Mouse (Mus musculus): ENCODE measurements around the gene Slc52a3. TPM values are rescaled to one million over a fixed set of nuclear protein-coding genes. Genes with fewer than 3 reads are reported as not detected.

The Slc52a3 gene
- polyA plus RNA-seq, 2 experiments: 0.73 to 0.74 TPM

DNA sequence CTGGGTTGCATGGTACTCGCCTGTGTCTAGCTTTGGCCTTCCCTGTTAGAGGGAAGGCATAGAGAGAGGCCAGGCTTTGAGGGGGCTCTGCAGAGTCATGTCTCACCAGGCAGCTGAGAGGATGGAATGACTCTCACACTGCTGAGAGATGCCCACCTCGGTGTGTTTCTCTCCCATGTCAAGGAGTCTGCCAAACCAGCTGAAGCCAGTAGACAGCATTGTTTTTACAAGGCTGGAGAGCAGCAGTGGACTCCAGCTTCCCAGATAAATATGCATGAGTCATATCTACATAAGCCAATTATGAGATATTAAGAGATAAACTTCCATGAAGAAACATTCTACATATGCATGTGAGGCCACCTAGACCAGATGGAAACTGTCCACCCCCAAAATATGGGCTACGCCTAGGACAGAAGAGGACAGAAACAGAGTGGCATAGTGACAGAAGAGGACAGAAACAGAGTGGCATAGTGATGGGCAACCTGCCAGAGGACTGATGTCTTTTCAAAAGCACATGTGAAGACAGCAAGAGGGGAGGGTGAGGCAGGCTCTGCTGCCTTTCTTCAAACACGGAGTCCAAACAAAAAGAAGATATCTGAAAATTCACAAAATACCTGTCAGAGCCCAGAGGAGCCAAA is 39.7 kb upstream of the Slc52a3 start:
- 48% methylated on average over 4 of the region's 4 CpGs for WGBS (ENCODE audit: insufficient replicate concordance)
- ATAC-seq (ENCODE audit: insufficient read depth) (no peak), DNase-seq (ENCODE audit: low read depth in 3 of 3, low spot score in 3 of 3) (no peak)
- TF ChIP-seq EP300 (IDR thresholded peaks at IDR 0.05; ENCODE audit: low read depth): no peak
- no peak for TF ChIP-seq CTCF (IDR thresholded peaks at IDR 0.05; ENCODE audit: low read depth)
- Histone ChIP-seq H3K27ac (no peak overlapping the region), H3K4me2 (ENCODE audit: low read depth) (no peak overlapping the region), H3K4me1 (replicated peaks; ENCODE audit: control insufficient read depth in 2 of 2, insufficient read depth in 2 of 2, low read length in 1 of 2) (peaks cover 0 to 7% of the 10 kb centered on the region in 2 experiments; a peak in 2 of 4 replicates), H3K9ac (replicated peaks) (no peak overlapping the region), H3K36me3 (replicated peaks; ENCODE audit: control insufficient read depth, insufficient read depth, low read depth) (no peaks in the 10 kb centered on the region), H3K4me3 (ENCODE audit: insufficient read depth in 1 of 2, low read depth in 2 of 2, low read length in 2 of 2) (no peak overlapping the region), H3K9me3 (ENCODE audit: control insufficient read depth, low read length) (no peaks in the 10 kb centered on the region), H3K27me3 (ENCODE audit: control insufficient read depth, insufficient read depth, low read length) (no peaks in the 10 kb centered on the region)

DNA sequence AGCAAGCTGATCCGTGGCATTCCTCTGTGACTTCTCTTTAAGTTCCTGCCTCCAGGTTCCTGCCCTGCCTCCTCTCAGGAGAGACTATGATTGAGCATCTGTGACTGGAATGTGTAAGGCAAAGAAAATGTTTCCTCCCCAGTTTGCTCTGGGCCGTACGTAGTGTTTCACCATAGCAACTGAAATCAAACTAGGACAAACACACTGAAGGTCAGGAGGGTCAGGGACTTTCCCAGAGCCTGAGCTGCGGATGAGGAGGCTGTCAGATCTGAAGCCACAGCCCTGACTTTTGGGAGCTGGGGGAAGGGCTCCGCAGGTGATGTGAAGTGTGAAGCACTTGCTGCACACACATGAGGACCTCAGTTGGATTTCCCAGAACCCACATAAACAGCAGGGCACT is 37.0 kb upstream of the Slc52a3 start:
- no peak overlapping the region for H3K27ac ChIP-seq
- DNase-seq (ENCODE audit: low read depth in 3 of 3, low spot score in 3 of 3) (no peak), ATAC-seq (ENCODE audit: insufficient read depth) (peak; percentile 53)

DNA sequence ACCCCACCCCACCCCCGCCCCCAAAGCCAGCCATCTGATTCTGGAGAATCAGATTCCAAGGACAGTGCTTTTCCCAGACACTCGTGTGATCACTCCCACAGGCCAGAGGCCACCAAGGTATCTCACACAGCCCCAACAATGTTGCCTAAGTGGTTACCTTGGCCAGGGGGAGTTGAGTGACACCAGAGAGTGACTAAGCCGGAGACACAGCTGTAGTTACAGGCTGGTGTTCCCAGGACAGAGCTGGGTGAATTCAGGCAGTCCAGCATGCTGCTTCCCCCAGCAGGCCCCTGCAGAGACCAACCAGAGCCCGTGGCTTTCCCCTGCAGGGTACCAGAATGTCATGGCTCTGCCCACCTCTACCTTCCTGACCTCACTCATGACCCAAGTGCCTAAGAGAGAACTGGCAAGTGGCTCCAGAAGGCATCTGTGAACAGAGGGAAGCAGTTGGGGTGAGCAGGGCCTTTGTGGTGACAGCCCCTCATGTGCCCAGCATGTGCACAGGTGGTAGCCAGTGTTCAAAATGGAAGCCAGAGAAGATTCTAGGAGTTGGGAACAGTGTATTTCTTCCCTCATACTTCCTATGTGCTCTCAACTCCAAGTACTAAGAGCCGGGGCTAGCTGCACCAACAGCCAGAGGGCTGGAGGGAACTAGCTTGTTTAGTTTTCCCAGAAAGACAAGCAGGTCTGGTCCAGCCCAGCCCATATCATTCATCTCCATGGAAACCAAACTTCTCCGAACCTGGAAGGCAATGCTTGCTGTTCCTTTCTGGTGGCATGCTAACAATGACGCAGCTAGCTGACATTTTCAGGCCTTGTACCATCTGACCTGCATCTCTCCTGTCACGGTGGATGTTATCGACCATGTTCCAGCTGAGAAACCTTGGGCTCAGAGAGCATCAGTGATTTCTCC is 34.8 kb upstream of the Slc52a3 start:
- no peak overlapping the region for H3K4me2 ChIP-seq (ENCODE audit: low read depth)
- H3K27me3 ChIP-seq (ENCODE audit: control insufficient read depth, insufficient read depth, low read length): no peaks in the 10 kb centered on the region
- no peak for ATAC-seq (ENCODE audit: insufficient read depth)
- H3K27ac ChIP-seq: no peak overlapping the region
- no peaks in the 10 kb centered on the region for H3K9me3 ChIP-seq (ENCODE audit: control insufficient read depth, low read length)
- 46% methylated on average over 9 of the region's 9 CpGs for WGBS (ENCODE audit: insufficient replicate concordance)
- no peak for DNase-seq (ENCODE audit: low read depth in 3 of 3, low spot score in 3 of 3)
- no peak overlapping the region for H3K9ac ChIP-seq (replicated peaks)
- no peaks in the 10 kb centered on the region for H3K36me3 ChIP-seq (replicated peaks; ENCODE audit: control insufficient read depth, insufficient read depth, low read depth)
- H3K4me1 ChIP-seq (replicated peaks; ENCODE audit: control insufficient read depth in 2 of 2, insufficient read depth in 2 of 2, low read length in 1 of 2): peaks cover 2 to 11% of the 10 kb centered on the region in 2 experiments; a peak in 2 of 4 replicates
- TF ChIP-seq EP300 (IDR thresholded peaks at IDR 0.05; ENCODE audit: low read depth): no peak
- no peak for TF ChIP-seq CTCF (IDR thresholded peaks at IDR 0.05; ENCODE audit: low read depth)
- no peak overlapping the region for H3K4me3 ChIP-seq (ENCODE audit: insufficient read depth in 1 of 2, low read depth in 2 of 2, low read length in 2 of 2)

More for the DNA sequence above, 37.0 kb upstream of the Slc52a3 start:
- Histone ChIP-seq H3K4me1 (replicated peaks; ENCODE audit: control insufficient read depth in 2 of 2, insufficient read depth in 2 of 2, low read length in 1 of 2) (peaks cover 1 to 11% of the 10 kb centered on the region in 2 experiments; a peak in 2 of 4 replicates), H3K27me3 (ENCODE audit: control insufficient read depth, insufficient read depth, low read length) (no peaks in the 10 kb centered on the region), H3K36me3 (replicated peaks; ENCODE audit: control insufficient read depth, insufficient read depth, low read depth) (no peaks in the 10 kb centered on the region), H3K9me3 (ENCODE audit: control insufficient read depth, low read length) (no peaks in the 10 kb centered on the region), H3K9ac (replicated peaks) (no peak overlapping the region), H3K4me2 (ENCODE audit: low read depth) (no peak overlapping the region), H3K4me3 (ENCODE audit: insufficient read depth in 1 of 2, low read depth in 2 of 2, low read length in 2 of 2) (no peak overlapping the region)
- TF ChIP-seq EP300 (IDR thresholded peaks at IDR 0.05; ENCODE audit: low read depth) (no peak), CTCF (IDR thresholded peaks at IDR 0.05; ENCODE audit: low read depth) (no peak)
- 50% methylated on average over 5 of the region's 5 CpGs for WGBS (ENCODE audit: insufficient replicate concordance)

DNA sequence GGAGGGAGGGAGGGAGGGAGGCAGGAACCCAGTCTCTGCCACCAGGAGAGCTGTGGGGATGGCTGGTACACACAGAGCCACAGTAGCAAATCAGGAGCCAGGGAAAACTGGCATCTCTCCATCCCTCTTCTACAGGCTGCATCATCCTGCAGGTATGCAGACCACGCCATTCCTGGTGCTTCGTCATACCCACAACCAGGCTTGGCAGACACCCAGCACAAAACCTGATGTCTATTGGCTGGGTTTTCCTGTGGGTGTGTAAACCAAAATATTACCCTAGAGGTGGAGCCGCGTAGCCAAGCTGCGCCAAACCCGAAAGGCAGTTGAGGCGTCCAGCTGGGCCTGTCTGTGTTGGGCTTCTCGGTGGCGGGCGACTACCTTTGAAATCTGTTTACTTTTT is 33.8 kb upstream of the Slc52a3 start:
- DNase-seq (ENCODE audit: low read depth in 3 of 3, low spot score in 3 of 3): no peak
- H3K27me3 ChIP-seq (ENCODE audit: control insufficient read depth, insufficient read depth, low read length): no peaks in the 10 kb centered on the region
- ATAC-seq (ENCODE audit: insufficient read depth): no peak
- no peaks in the 10 kb centered on the region for H3K9me3 ChIP-seq (ENCODE audit: control insufficient read depth, low read length)
- H3K27ac ChIP-seq: no peak overlapping the region
- H3K9ac ChIP-seq (replicated peaks): no peak overlapping the region
- peaks cover 2 to 11% of the 10 kb centered on the region in 2 experiments; a peak in 2 of 4 replicates for H3K4me1 ChIP-seq (replicated peaks; ENCODE audit: control insufficient read depth in 2 of 2, insufficient read depth in 2 of 2, low read length in 1 of 2)
- 72% methylated on average over 10 of the region's 10 CpGs for WGBS (ENCODE audit: insufficient replicate concordance)
- H3K4me2 ChIP-seq (ENCODE audit: low read depth): no peak overlapping the region
- TF ChIP-seq EP300 (IDR thresholded peaks at IDR 0.05; ENCODE audit: low read depth) (no peak), CTCF (IDR thresholded peaks at IDR 0.05; ENCODE audit: low read depth) (no peak)
- H3K4me3 ChIP-seq (ENCODE audit: insufficient read depth in 1 of 2, low read depth in 2 of 2, low read length in 2 of 2): no peak overlapping the region
- H3K36me3 ChIP-seq (replicated peaks; ENCODE audit: control insufficient read depth, insufficient read depth, low read depth): no peaks in the 10 kb centered on the region

DNA sequence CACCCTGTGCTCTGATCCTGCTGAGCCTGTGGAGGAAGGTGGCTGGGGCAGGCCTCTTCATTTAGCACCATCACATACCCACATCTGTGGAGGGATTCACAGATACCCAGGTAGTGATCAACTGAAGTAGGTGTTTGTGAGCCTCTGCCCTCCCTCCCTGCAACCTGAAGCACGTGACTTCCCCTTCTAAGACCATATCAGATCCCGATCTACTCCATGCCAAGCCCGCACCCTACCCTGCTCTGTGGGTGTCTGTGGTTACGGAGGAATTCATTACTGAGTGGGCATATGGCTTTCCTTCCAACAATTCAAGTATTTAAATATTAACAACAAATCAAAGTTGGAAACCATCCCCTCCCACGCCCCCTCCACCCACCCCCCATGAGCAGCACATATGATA is 33.0 kb upstream of the Slc52a3 start:
- WGBS (ENCODE audit: insufficient replicate concordance): 46% methylated on average over 5 of the region's 5 CpGs
- no peak overlapping the region for H3K27ac ChIP-seq
- H3K9me3 ChIP-seq (ENCODE audit: control insufficient read depth, low read length): no peaks in the 10 kb centered on the region
- peaks cover 2 to 11% of the 10 kb centered on the region in 2 experiments; a peak in 2 of 4 replicates for H3K4me1 ChIP-seq (replicated peaks; ENCODE audit: control insufficient read depth in 2 of 2, insufficient read depth in 2 of 2, low read length in 1 of 2)
- H3K4me3 ChIP-seq (ENCODE audit: insufficient read depth in 1 of 2, low read depth in 2 of 2, low read length in 2 of 2): no peak overlapping the region
- H3K27me3 ChIP-seq (ENCODE audit: control insufficient read depth, insufficient read depth, low read length): no peaks in the 10 kb centered on the region
- no peak overlapping the region for H3K4me2 ChIP-seq (ENCODE audit: low read depth)
- no peak for DNase-seq (ENCODE audit: low read depth in 3 of 3, low spot score in 3 of 3)
- H3K9ac ChIP-seq (replicated peaks): no peak overlapping the region
- H3K36me3 ChIP-seq (replicated peaks; ENCODE audit: control insufficient read depth, insufficient read depth, low read depth): no peaks in the 10 kb centered on the region
- TF ChIP-seq CTCF (IDR thresholded peaks at IDR 0.05; ENCODE audit: low read depth) (no peak), EP300 (IDR thresholded peaks at IDR 0.05; ENCODE audit: low read depth) (no peak)
- ATAC-seq (ENCODE audit: insufficient read depth): no peak

Measured in liver, embryonic 14.5 days (tissue).